Mouse (Mus musculus) heart, postnatal 4 days (tissue): ENCODE measurements around the gene B3galt1. TPM values are rescaled to one million over a fixed set of nuclear protein-coding genes. Genes with fewer than 3 reads are reported as not detected.

Experiments used
- DNase-seq: peaks from one replicate; pipeline ENCODE4 v3.0.0; 2021
- total RNA-seq, 2 experiments: library from RNA; stranded (reverse); gene quantifications; 2 replicates each; pipeline ENCODE4 v1.2.3; 2021

The B3galt1 gene
- total RNA-seq, 2 experiments from 2014 or later, result 6.6 to 6.7 TPM

DNA sequence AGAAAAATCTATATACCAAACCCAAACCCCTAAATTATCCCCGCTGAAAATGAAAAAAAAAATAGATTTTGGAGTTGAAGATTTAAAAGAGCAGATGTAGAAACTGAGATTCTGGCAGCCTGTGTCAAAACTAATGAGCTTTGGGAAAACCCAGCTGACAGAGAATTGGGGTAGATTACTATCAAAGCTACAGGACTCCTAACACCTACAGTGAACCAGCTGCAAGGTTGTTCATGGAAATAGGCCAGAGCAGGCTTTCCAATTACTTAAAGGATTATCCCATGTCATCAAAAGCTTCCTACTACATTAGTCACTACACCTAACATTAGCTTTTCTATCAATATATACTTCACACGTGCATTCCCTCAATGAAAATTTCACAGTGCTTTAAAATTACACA, 165.1 kb downstream of the B3galt1 start:
- no peak for DNase-seq

DNA sequence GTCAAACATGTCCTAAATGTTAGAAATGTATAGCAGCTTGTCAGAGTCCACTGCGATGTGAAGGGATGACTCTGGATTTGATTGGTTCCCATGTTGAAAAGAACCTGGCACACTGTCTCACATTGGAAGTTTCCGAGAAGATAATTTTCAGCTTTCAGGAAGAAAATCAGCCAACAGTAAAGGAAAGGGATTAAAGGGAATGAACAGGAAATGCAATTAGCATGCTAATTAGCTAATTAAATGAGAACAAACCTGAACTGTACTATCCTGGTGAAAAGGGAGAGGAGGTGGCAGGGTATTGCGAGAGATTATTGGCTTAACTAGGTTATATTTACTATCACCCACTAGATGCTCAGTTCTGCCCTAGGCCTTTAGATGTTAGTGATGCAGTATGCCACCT, 185.9 kb downstream of the B3galt1 start:
- DNase-seq, result no peak

DNA sequence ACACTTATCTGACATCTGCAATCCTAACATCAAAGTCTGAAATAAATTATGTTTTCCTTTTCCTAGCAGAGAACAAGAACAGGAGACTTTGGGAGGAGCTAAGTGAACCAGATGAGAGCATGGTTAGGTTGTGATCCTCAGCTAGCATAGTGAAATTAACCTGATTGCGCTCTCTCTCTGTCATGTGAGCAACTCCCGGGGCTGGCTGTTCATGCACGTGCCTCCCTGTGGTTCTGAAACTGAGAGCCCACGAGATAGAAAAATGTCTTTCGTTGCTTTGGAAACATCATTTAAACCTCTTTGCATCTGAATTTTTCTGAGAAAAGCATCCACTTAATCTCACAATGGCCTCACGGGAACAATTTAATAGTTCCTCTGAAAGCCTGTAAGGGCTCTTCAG, 190.8 kb downstream of the B3galt1 start:
- DNase-seq, result no peak

DNA sequence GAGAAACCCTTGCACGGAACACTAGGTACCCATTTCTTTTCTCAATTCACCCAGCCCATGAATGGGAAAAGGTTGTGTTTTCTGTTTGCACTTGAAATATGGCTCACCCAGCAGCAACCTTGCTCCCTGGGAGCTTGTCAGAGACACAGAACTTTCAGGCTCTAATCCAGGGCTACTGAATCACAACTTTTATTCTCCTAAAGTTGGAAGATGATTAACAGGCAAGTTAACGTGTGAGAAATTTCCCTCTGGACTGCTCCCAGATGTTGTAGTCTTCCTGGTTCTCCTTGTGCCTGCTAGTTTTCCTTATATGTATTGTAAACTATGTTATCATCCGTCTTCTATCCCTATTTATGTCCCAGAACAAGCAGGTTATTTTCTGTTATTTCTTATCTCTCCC, 221.9 kb downstream of the B3galt1 start:
- no peak for DNase-seq

DNA sequence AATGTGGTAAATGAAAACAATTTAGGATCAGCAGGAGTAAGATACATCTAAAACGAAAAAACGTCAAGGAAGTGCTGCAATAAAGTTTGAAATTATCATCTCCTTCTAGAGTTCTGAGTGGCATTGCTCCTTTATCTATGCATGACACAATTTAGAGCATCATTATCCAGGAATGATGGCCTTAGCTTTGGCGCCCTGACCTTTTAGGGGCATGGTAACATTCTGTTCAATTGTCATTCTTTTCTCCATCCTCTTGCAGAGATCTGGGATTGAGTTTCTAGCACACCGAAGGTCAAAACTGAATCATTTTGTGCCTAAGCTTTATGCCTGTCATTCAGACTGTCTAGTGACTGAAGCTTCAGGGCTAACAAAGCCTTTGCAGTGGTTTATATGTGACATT, 231.9 kb downstream of the B3galt1 start:
- no peak for DNase-seq

DNA sequence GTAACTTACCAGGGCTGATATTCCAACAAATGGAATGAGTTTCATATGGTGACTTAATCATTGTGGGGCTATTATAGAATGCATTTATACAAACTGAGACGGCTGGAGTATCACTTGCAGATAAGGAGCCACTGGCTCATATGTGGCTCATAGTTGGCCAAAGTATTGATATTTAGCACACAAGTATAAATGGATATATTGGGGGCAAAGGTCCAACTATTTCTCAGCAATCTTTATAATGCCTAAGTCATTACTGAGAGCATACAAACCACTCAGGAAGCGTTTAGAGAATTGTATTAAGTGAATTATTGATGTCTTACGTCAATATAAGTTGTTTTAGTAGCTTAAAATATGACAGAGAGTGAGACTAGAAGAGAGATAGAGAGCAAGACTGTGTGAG, 234.3 kb downstream of the B3galt1 start:
- DNase-seq, result no peak

DNA sequence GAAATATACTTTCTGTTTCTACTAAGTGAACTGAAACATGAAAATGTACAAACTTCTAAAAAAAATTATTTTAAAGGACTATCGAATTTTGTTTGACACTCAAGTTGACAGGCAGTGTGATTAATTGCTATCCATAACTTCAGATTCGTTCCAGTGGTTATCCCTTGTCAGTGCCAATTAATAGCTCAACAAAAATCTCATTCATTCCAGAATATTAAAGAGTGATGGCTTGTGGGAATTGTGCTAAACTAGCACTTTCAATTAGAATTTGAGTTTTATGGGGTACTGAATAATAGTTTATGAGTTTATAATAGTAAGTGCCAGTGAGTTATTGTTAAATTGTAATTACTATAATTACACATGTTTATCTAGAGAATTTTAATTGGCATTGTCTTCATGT, 250.5 kb downstream of the B3galt1 start:
- DNase-seq, result no peak

DNA sequence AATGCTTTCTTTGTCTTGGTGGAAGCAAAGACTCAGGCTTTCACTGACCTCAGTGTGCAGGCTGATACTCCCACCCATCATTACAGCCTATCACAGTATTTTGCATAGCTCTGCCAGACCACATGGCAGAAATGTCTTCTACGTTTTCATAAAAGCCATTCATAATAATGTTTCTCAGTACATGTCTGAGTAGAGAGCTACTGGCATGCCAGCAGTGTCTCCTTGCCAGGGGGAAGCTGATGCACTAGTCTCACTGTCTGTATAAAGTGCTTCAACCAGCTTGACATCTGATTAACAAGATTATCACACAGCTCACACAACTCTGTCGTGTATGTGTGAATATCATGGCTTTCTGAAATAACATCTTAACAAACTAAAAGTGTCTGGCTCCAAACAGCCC, 252.3 kb downstream of the B3galt1 start:
- DNase-seq, result no peak

DNA sequence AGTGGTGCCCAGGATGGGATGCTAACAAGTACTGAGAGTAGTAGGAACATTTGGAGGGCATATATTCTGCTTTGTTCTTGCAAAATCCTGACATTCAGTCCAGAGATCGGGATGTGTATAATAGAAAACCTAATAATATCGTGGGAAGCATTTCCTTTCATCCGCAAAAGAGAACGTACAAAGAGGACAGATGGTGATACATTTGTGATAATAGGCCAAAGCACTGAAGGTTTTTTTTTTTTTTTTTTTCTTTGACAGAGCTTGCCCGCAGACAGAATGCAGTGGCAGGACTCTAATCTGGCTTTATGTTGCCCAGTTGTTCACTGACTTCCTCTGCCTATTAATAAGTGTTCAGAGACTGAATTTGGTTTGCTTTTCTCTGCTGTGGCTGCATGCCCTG, 256.7 kb downstream of the B3galt1 start:
- DNase-seq, result no peak

DNA sequence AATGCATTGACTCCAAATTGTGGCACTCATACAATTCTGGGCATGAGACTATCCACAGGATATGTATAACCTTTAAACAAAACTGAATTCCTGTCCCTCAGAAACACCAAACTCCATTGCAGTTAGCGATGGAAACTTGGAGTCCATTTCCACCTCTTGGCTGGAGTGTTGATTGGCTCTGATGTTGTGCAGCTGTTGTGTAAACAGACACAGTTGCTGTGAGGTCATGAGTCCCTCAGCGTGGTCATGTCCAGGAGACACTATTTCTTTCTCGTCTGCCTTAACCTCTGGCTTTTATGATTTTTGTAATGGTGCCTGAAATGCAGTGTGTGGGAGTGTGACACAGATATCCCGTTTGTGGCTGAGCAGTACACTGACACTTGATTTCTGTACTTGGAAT, 262.0 kb downstream of the B3galt1 start:
- peak; percentile 51 for DNase-seq

DNA sequence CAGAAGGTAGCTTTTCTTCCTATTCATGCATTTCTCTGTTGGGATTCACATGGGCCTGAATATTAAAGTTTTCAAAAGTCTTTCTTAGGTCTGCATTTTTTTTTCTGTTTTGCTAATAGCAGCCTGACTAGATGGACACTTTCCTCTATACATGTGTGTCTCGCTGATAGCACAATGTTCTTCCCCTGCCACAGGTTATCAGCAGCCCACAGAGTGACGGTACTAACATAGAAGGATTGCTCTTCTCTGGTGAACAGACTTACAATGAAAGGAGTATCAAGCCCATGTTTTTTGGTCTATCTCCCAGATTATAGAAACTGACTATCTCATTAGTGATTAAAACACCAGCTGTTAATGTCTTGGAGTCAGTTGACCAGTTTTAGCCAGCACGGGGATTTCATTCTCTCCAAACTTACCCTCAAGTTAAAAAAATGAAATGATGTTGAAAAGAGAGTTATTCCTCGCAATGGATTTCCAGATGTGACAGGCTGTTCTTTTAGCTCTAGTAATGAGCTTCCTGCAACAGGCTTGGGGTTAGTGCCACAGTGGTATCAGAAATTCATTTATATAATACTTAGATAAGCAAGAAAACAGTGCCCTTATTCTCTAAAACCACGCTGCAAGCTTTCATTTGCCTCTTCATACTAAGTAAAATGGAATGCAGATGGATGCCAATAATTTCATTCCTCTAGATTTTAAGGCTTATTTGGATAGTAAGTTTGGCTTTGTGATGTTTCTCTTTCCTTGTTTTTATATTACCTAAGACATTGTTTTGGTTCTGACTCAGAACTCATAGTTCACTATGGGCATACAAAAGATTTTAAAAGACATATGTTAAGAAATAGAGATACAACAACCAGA, 263.6 kb downstream of the B3galt1 start:
- DNase-seq, result no peak

DNA sequence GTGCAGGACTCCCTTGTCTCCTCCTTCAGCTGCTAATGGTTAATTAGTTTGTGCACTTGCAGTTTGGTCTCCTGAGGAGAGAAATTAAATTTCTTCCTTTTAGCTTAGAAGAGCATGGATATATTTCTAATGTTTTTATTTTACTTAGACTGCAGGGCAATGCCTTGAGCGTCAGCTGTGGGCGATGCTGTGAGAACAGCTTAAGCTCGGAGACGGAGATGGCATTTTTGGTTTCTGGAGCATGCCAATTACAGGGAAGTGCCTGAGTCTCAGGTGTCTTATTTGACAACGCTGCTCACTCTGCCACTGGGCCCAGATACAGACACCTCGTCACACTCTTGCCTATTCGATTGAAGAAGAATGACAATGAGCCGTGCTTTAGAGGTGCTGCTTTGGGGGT, 282.1 kb downstream of the B3galt1 start:
- no peak for DNase-seq

DNA sequence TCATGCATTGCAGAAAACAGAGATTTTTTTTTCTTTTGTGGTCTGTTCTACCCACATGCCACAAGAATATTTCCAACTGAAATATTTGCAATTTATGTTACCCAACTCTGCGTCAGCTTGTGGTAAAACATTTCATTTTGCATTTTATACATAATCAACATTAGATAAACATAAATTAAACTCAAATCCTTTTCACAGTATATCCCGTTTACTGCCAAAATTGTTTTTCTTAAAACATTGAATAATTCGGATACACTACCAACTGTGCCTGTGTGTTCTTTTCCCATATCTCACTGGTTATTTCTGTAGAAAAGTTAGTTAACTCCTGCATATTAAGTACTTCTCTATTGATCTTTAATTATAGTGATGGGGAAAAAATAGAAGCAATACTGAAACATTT, 285.1 kb downstream of the B3galt1 start:
- DNase-seq, result no peak

DNA sequence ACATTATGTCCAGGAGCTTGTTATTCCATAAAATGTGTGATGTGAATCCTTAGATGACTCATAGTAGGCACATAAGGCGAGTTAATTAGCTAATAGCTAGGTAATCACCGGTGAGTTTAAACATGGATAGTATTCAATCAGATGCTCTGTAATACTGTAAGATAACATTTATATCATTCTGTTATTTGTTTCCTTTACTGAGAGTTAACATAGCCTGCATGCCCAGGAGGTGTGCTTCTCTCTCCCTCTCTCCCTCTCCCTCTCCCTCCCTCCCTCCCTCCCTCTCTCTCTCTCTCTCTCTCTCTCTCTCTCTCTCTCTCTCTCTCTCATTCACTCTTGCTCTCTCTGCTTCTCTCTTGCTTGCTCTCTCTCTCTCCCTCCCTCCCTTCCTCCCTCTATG, 292.7 kb downstream of the B3galt1 start:
- DNase-seq, result no peak

DNA sequence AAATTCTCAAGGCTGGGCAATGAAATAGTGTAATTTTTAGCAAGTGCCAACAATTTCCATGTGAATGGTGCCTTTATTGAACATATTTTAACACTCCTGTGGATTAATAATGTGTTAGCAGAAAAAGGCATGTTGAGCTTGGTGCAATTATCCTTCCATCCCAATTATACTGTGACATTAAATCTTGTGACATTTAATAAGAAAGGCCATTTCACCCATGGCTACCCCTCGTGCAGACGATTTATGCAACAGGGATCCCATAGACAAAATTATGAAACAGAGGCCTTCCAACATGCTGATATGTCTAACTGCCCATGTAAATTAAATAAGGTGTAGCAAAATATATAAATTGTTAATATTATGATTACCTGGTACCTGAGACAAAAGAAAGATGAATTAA, 293.3 kb downstream of the B3galt1 start:
- DNase-seq, result no peak

DNA sequence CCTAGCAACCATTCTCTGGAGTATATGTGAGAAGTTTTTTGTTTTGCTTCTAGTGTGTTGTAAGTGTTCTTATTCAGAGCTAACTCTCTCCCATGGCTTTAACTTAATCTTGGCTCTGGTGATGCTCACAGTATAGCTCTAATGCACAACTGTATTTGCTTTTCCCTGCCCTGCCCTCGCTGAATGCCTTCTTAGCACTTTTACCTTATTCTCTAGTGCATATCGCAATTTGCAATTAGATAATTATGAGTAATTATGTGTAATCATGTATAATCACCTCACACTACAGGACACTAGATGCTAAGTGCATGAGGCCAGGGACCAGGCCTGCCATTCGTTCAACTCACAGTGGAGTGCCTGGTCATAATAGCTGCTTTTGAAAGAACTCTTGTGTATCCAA, 307.7 kb downstream of the B3galt1 start:
- DNase-seq, result no peak

DNA sequence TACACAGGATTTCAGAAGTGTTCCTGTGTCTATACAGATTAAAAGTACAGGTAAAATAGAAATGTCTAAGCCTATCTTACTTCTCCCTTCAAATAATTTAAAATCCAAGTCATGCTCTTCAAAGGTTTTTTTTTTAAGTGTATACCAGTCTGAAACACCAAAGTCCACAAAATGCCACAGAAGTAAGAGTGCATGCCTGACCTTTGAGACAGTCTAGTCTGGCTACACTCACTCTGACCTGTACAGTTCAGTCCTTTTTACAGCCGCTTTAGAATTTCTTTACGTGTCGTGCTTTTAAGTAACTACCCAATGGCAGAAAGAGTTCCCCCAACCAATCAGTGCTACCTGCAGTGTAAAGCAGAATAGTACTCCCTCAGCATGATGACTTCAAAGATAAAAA, 314.2 kb downstream of the B3galt1 start:
- no peak for DNase-seq

DNA sequence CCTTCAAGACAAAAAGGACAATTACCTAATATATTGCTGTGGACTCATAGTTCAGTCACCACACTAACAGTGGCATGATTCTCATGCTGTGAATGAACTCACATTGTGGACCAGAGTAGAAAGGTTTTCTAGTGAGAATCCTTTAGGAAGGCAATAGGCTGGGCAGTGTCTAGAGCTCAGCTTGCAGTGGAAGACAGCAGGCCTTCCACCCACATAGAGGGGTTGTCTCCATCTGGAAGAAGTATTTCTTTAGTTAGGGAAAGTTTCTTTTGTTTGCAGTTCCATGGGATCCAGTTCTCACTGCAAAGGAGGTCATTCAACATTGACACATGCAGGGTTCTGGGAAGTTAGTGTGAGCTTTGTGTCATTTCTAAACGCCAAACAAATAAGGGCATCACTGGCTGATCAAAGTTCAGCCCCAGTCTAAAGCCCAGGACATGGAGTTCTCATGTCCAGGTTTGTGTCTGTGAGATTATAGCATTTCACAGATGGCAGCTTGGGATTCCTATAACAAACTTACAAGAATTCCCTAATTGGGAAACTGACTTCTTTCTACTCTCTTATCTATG, 316.1 kb downstream of the B3galt1 start:
- DNase-seq, result no peak

DNA sequence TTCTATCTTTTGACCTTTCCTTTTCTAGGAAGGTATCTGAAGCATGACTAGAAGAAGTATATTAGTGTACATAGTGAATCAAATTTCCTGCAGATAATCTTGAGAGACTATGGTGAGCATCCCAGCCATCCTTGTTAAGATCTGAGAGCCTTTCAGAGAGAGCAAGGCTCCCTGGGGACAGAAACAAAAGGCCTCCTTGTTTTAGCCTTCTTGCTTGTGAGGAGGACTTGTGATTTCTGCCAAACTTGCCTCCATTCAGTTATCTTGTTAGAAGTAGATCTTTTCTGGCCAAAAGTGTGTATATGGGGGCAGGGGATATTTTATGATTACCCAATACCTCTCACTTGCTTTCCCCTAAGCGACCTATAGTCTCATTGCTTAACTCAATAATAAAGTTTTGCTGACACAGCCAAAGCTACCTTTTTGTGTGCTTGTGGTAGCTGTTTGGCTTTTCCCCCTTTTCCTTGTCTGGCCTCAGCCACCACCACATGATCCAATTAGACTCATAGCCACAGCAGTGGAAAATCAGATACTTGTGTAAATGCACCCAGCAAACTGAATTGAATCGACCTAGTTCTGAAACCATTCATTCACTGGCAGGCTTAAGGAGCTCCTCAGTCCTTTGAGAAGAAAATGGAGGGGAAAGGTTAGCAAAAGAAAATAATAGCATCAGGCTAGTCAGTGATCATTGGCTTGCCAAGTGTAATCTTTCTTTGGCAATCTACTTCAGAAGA, 332.5 kb downstream of the B3galt1 start:
- DNase-seq, result no peak

DNA sequence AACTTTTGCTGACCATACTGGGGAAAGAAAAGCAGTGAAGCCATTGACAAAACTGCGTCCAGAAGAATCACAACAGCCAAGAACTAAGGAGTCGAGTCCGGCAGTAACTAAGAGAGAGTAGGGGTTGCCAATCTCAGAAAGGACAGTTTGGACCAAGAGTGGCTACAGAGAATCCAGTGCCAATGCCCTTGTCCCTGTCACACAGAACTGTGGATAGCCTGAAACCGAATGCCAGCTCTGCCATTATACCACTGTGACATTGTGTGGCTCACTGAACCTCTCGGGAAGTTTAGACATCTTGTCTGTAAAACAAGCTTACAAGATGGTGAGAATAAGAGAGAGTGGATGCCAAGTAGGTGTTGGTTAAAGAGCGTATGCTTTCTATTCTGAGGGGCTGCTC, 335.9 kb downstream of the B3galt1 start:
- DNase-seq, result no peak

DNA sequence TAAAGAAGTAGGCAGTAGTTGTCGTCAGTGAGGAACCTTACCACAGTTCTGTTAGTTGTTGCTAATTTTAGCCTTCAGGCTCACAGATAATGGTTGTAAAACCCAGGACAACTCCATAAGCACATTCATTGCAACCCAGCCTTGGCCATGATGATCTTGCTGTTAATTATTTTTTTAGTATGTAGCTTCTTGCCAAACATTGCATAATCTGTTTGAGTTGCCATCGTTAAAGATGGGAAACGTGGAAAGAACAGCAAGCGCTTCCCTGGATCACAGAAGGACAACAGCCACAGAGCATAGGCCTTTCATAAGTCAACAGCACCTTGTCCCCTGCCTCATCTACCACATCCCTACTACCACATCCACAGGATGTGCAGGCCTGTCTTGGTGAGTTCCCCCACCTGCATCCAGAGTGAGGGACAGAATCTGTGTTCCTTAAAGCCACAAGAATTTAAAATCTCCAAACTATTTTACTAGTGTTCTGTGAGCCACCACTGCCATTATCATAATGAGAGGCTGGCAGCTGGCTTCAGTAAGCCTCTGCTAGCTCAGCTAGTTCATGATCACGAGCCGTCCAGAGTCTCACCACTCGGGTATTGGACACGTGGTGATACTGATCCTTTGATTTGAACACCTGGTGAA, 337.1 kb downstream of the B3galt1 start:
- DNase-seq, result peak; percentile 3

DNA sequence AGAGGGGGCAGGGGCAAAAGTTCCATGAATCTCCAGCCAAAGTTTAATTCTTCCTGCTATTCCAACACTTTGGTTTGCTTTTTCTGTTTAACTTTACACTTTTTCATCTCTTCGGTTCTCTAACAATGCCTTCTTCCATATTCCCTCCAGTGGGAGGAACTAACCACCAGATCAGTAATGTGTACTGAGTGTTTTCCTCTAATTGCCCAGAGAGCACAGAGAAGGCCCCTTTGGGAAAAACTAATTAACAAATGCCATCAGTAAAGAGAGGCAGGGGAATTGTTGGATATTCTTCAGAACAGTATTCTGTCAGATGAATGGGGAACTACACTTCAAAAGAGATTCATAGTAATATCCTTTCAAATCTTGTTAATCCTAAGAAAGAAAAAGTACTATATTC, 338.1 kb downstream of the B3galt1 start:
- DNase-seq, result no peak

DNA sequence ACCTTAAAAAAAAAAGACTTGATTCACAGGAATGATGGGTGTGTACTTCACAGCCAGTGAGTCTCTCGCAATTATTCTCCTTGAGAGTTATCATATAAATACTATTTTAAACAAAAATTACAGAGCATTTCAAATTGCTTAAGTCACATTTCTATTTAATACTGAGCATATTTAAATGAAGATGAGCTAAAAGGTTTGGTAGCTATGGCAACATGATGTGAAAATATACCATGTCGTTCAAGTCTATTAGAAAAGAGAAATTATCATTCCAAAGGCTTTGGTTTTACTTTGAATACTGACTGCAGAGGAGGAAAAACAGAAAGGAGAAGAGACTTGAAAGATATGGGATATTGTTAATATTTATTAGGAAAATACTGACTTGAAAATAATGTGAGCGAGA, 366.3 kb downstream of the B3galt1 start:
- no peak for DNase-seq
